Mouse (Mus musculus) limb, embryonic 12.5 days (tissue): ENCODE measurements around the gene Gm44790. TPM values are rescaled to one million over a fixed set of nuclear protein-coding genes. Genes with fewer than 3 reads are reported as not detected.

Source experiments
- ATAC-seq: fragments of 200-750 bp; cut with Nextera tagmentation; 2 replicates; pipeline ENCODE4 v1.8.0; 2017; ENCODE audit warnings: low read depth, moderate TSS enrichment; ENCODE audit not compliant: insufficient number of reproducible peaks, insufficient read depth, low FRiP score, low TSS enrichment
- H3K27ac ChIP-seq: fragments of 300-500 bp; sonication (generic); 2 replicates; pipeline ENCODE4 v1.5.1; 2016; ENCODE audit warnings: mild to moderate bottlenecking, moderate library complexity
- H3K27me3 ChIP-seq: fragments of 300-500 bp; sonication (generic); 2 replicates; pipeline ENCODE4 v1.6.1; 2016; ENCODE audit warnings: mild to moderate bottlenecking, moderate library complexity
- H3K36me3 ChIP-seq: fragments of 300-500 bp; sonication (generic); 2 replicates; pipeline ENCODE4 v1.6.1; 2016; ENCODE audit warnings: mild to moderate bottlenecking, moderate library complexity
- H3K4me1 ChIP-seq: fragments of 300-500 bp; sonication (generic); replicated peaks from 2 replicates; pipeline ENCODE4 v1.6.1; 2016
- H3K4me2 ChIP-seq: fragments of 300-500 bp; sonication (generic); 2 replicates; pipeline ENCODE4 v1.6.1; 2016; ENCODE audit warnings: mild to moderate bottlenecking, moderate library complexity
- H3K4me3 ChIP-seq: fragments of 300-500 bp; sonication (generic); replicated peaks from 2 replicates; pipeline ENCODE4 v1.5.1; 2016; ENCODE audit warnings: mild to moderate bottlenecking
- H3K9ac ChIP-seq: fragments of 300-500 bp; sonication (generic); replicated peaks from 2 replicates; pipeline ENCODE4 v1.6.1; 2016; ENCODE audit warnings: mild to moderate bottlenecking, moderate library complexity
- H3K9me3 ChIP-seq: fragments of 300-500 bp; sonication (generic); 2 replicates; pipeline ENCODE4 v1.6.1; 2016; ENCODE audit warnings: mild to moderate bottlenecking, moderate library complexity
- WGBS: fragments of 180-500 bp; shearing (Covaris S2); methylation state at CpG from one replicate; pipeline ENCODE4 v1.1.7; 2016; 5-methylcytosine and 5-hydroxymethylcytosine counted together
- polyA plus RNA-seq: library from polyadenylated mRNA; unstranded; fragments of >200 nt; fragmentation: Nextera tagmentation; extraction: Ambion mirVana; gene quantifications from 2 replicates; pipeline ENCODE4 v1.2.1, GENCODE M21; 2016

Gene Gm44790
- polyA plus RNA-seq, 1 experiment from 2014 or later, result not detected

- Histone ChIP-seq H3K9ac (no peak overlapping the region), H3K4me3 (no peak overlapping the region), H3K4me2 (no peak overlapping the region), H3K9me3 (no peaks in the 10 kb centered on the region), H3K36me3 (peaks cover 48% of the 10 kb centered on the region), H3K27me3 (no peaks in the 10 kb centered on the region), H3K27ac (no peak overlapping the region), H3K4me1 (peaks cover 23% of the 10 kb centered on the region)
- ATAC-seq, result no peak
- 91% methylated on average over 17 of the region's 17 CpGs for WGBS
Observed at GRCm38 (mm10) chr6:86394078-86394720, 32.3 kb upstream of the Gm44790 start.

DNA sequence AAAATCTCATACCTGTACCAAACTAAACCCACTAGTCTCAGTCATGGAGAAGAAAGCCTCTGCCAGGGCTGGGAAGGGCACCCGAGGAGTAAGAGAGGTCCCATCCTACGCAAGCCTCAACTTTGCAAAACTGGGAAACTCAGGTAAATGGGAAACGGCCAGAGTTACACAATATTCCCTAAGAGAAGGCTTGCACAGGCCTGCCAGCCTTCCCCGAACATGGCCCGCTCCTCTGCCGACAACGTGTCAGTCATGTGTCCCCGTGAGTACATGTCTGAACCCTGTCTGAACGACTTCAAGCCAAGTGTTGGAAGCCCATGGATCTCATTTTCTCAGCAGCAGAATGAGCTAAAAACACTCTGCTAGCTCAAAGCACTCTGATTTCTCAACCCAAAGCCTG is 31.4 kb upstream of the Gm44790 start:
- Histone ChIP-seq H3K4me2 (peak overlapping the region; percentile 90; the same call in 1 of the 2 replicates), H3K4me1 (peaks cover 23% of the 10 kb centered on the region), H3K27me3 (0 out of 2 replicates have a peak, but pooled peaks cover 2% of the 10 kb centered on the region), H3K9ac (no peak overlapping the region), H3K36me3 (peaks cover 40% of the 10 kb centered on the region), H3K4me3 (no peak overlapping the region; the same call in 1 of the 2 replicates), H3K9me3 (no peaks in the 10 kb centered on the region), H3K27ac (no peak overlapping the region)
- WGBS, result 83% methylated on average over 9 of the region's 9 CpGs
- no peak for ATAC-seq

- peak overlapping the region; percentile 90 for H3K4me2 ChIP-seq
- no peak for ATAC-seq
- H3K4me3 ChIP-seq, result peak overlapping the region; percentile 87
- 0 out of 2 replicates have a peak, but pooled peaks cover 3% of the 10 kb centered on the region for H3K27me3 ChIP-seq
- H3K9ac ChIP-seq, result peak overlapping the region; percentile 81
- peaks cover 30% of the 10 kb centered on the region for H3K36me3 ChIP-seq
- no peaks in the 10 kb centered on the region for H3K9me3 ChIP-seq
- H3K4me1 ChIP-seq, result peaks cover 23% of the 10 kb centered on the region
- WGBS, result 39% methylated on average over 10 of the region's 10 CpGs
- H3K27ac ChIP-seq, result peak overlapping the region; percentile 87; the same call in 1 of the 2 replicates
Observed at GRCm38 (mm10) chr6:86395969-86396368, 30.5 kb upstream of the Gm44790 start.

DNA sequence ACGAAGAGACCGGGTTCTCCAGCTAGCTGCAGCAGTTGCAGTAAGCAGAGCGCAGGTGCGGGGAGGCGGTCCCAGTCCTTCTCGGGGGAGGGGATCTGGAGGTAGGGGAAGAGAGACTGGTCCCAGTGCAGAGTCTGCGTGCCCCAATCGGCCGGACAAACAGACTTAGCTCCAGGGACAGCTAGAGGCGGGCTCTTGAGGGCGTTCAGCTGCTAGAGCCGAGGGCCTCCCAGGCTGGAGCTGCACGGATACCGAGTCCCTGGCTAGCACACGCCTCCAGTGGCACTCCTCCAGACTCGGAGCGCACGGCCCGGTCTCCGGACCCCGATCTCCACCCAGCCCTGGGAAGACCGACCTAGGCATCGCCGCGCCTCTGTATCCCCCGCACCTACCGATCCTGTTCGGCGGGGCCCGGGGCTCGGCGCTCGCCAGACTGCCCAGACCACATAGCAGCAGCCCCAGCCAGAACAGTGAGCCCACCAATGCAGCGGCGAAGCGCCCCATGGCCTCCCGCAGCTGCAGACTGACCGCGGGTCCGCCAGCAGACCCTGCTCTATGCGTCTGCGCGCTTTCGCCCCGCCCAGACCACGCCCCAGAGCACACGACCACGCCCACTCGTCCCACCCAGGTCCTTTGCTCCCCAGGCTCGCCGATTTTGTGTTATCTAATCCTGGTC is 29.7 kb upstream of the Gm44790 start, which contains the start of gene Pcyox1:
Pcyox1 (minus strand) TSS at position 574 of the 676 bp plus-strand sequence.
- peaks cover 23% of the 10 kb centered on the region for H3K4me1 ChIP-seq
- peak within 1 kb of the TSS; percentile 87 for H3K27ac ChIP-seq
- peak within 1 kb of the TSS; percentile 90 for H3K4me2 ChIP-seq
- peak within 1 kb of the TSS; percentile 87 for H3K4me3 ChIP-seq
- peak; percentile 93 for ATAC-seq
- H3K9ac ChIP-seq, result peak within 1 kb of the TSS; percentile 81
- H3K36me3 ChIP-seq, result peaks cover 23% of the 10 kb centered on the region
- no peaks in the 10 kb centered on the region for H3K9me3 ChIP-seq
- under 1% methylated on average over 51 of the region's 51 CpGs for WGBS
- 0 out of 2 replicates have a peak, but pooled peaks cover 3% of the 10 kb centered on the region for H3K27me3 ChIP-seq

DNA sequence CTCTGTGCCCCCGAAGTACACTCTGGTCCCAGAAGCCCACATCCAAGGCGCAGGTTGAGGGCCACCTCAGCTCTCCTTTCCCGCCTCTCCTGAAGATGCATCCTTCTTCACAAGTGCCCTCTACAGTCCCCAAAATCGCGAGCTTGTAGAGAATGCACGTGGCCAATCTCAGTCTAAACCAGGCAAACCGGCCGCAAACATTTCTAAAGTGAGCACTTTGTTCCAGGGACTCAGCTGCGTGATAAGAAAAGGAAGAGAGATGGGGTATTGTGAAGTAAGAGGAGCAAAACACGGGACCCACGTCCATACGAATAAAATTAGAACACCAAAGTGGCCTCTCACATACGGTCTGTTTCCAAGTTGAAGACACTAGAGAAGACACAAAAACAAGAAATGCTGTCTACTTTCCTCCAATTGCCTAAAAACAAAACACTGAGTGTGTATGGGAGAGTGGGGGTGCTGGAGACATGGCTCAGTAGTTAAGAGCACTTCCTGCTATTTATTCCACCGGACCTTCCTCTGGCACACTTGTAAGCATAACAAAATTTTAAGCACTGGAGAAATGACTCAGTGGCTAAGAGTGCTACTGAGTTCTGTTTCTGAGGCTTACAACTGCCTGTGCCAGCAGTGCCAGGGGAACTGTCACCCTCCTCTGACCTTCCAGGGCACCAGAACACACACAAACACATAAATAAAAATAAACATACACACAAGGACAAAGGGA is 29.0 kb upstream of the Gm44790 start:
- Histone ChIP-seq H3K27me3 (0 out of 2 replicates have a peak, but pooled peaks cover 3% of the 10 kb centered on the region), H3K4me2 (peak overlapping the region; percentile 90), H3K4me1 (peaks cover 23% of the 10 kb centered on the region), H3K36me3 (peaks cover 16% of the 10 kb centered on the region), H3K9ac (peak overlapping the region; percentile 81), H3K27ac (no peak overlapping the region; the same call in 1 of the 2 replicates), H3K4me3 (peak overlapping the region; percentile 87), H3K9me3 (no peaks in the 10 kb centered on the region)
- 7% methylated on average over 14 of the region's 14 CpGs for WGBS
- ATAC-seq, result no peak

GRCm38 (mm10) chr6:86398986-86399385 is 27.5 kb upstream of the Gm44790 start:
- Histone ChIP-seq H3K9ac (no peak overlapping the region), H3K36me3 (peaks cover 5% of the 10 kb centered on the region; the same call in 1 of the 2 replicates), H3K27ac (no peak overlapping the region), H3K4me1 (peaks cover 23% of the 10 kb centered on the region), H3K9me3 (no peaks in the 10 kb centered on the region), H3K4me2 (no peak overlapping the region), H3K27me3 (0 out of 2 replicates have a peak, but pooled peaks cover 3% of the 10 kb centered on the region), H3K4me3 (no peak overlapping the region)
- no peak for ATAC-seq
- 78% methylated on average over 2 of the region's 2 CpGs for WGBS

DNA sequence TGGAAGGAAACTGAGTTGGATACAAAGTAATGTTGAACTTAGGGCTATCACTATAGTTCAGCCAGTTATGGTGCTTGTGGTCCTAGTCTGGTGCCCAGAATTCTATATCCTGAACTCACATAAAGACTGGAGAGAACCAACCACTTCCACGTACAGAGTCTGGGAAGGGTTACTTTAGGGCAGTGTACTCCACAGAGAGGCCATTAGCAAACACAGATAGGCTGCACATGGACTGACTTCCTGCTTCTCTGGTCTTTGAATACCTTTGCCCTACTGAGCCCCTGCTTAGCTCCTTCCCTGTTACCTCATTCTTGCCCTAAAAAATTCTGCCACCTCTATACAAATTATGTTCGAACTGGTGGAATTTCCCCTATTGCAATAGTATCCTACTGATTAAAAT is 26.5 kb upstream of the Gm44790 start:
- H3K9me3 ChIP-seq, result no peaks in the 10 kb centered on the region
- no peak overlapping the region for H3K4me3 ChIP-seq
- H3K27ac ChIP-seq, result no peak overlapping the region
- 84% methylated on average over 2 of the region's 2 CpGs for WGBS
- no peak overlapping the region for H3K9ac ChIP-seq
- no peaks in the 10 kb centered on the region for H3K36me3 ChIP-seq
- H3K27me3 ChIP-seq, result 0 out of 2 replicates have a peak, but pooled peaks cover 3% of the 10 kb centered on the region
- peaks cover 19% of the 10 kb centered on the region for H3K4me1 ChIP-seq
- no peak overlapping the region for H3K4me2 ChIP-seq
- ATAC-seq, result no peak

- H3K27me3 ChIP-seq, result 0 out of 2 replicates have a peak, but pooled peaks cover 3% of the 10 kb centered on the region
- H3K9me3 ChIP-seq, result no peaks in the 10 kb centered on the region
- 0 out of 2 replicates have a peak, but pooled peaks have one; percentile 43 for ATAC-seq
- 4% methylated on average over 9 of the region's 9 CpGs for WGBS
- H3K36me3 ChIP-seq, result no peaks in the 10 kb centered on the region
- H3K4me1 ChIP-seq, result peaks cover 10% of the 10 kb centered on the region
- peak overlapping the region; percentile 14 for H3K4me3 ChIP-seq
- no peak overlapping the region for H3K9ac ChIP-seq
- peak overlapping the region; percentile 42 for H3K4me2 ChIP-seq
- no peak overlapping the region for H3K27ac ChIP-seq
Observed at GRCm38 (mm10) chr6:86400972-86401371, 25.5 kb upstream of the Gm44790 start.

DNA sequence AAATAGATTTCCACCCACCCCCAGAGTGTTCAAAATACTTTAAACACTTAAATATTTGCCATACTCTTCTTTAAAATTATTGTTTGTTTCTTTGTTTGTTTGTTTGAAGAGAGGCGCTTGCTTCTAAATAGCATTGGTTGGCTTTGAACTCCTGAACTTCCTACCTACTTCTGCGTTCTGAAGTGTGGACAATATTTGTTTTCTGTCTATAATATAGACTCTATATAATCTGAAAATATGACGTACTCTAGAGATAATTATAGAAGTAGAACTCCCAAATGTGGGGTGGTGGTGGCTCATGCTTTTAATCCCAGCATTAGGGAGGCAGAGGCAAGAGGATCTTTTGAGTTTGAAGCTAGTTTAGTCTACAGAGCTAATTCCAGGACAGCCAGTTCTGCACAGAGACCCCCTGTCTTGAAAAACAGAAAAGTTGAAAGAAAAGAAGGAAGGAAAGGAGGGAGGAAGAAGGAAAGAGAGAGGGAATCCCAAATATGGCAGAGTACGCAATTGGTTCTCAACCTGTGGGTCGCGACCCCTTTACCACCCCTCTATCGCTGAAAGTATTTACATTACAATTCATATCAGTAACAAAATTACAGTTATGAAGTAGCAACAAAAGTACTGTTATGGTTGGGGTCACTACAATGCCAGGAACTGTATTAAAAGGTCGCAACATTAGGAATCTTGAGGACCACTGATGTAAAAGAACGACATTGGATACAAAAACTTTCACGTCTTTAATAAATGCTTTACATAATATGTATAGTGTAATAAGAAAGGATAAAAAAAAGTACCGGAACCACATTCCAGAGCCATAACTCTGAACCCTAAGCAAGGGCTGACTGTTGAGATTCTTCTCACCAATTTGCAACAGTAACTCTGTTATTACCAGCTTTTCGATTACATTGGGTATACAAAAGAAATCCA is 23.5 kb upstream of the Gm44790 start:
- ATAC-seq, result no peak
- H3K4me1 ChIP-seq, result peaks cover 10% of the 10 kb centered on the region
- no peak overlapping the region for H3K27ac ChIP-seq
- H3K9me3 ChIP-seq, result no peaks in the 10 kb centered on the region
- H3K36me3 ChIP-seq, result peaks cover 13% of the 10 kb centered on the region
- H3K4me3 ChIP-seq, result peak overlapping the region; percentile 85
- 39% methylated on average over 12 of the region's 12 CpGs for WGBS
- H3K4me2 ChIP-seq, result peak overlapping the region; percentile 62
- 0 out of 2 replicates have a peak, but pooled peaks cover 3% of the 10 kb centered on the region for H3K27me3 ChIP-seq
- H3K9ac ChIP-seq, result peak overlapping the region; percentile 40

- Histone ChIP-seq H3K4me2 (peak overlapping the region; percentile 62), H3K4me1 (peaks cover 10% of the 10 kb centered on the region), H3K4me3 (peak overlapping the region; percentile 85), H3K36me3 (peaks cover 13% of the 10 kb centered on the region), H3K9ac (peak overlapping the region; percentile 40; the same call in 1 of the 2 replicates), H3K27me3 (0 out of 2 replicates have a peak, but pooled peaks cover 3% of the 10 kb centered on the region), H3K9me3 (no peaks in the 10 kb centered on the region), H3K27ac (peak overlapping the region; percentile 100)
- WGBS, result under 1% methylated on average over 15 of the region's 15 CpGs
- ATAC-seq, result peak; percentile 45; the same call in 1 of the 2 replicates
Observed at GRCm38 (mm10) chr6:86403728-86404099, 22.7 kb upstream of the Gm44790 start.
